Mouse (Mus musculus): ENCODE data around the gene Gipc2. TPM values are rescaled to one million over a fixed set of nuclear protein-coding genes. Genes with fewer than 3 reads are reported as not detected.

The Gipc2 gene
- polyA plus RNA-seq, 1 experiment from 2014 or later, result 45.7 TPM

- no peak overlapping the region for H3K27ac ChIP-seq (ENCODE audit: low read length)
- no peak for ATAC-seq (ENCODE audit: low FRiP score, low TSS enrichment)
- WGBS, result 65% methylated on average over 2 of the region's 2 CpGs
These were observed 5.2 kb upstream of the Gipc2 start for GRCm38 (mm10) chr3:152171236-152171635.

GRCm38 (mm10) chr3:152170407-152170806 lies 4.4 kb upstream of the Gipc2 start:
- H3K36me3 ChIP-seq (ENCODE audit: insufficient read depth, low read length), result no peaks in the 10 kb centered on the region
- no peaks in the 10 kb centered on the region for H3K27me3 ChIP-seq (ENCODE audit: insufficient read depth, low read length)
- no peak overlapping the region for H3K4me3 ChIP-seq (ENCODE audit: low read length)
- no peak; the same call in 1 of the 2 replicates for ATAC-seq (ENCODE audit: low FRiP score, low TSS enrichment)
- 0 out of 2 replicates have a peak overlapping the region, but pooled peaks have one; percentile 34 for H3K27ac ChIP-seq (ENCODE audit: low read length)
- H3K9ac ChIP-seq (replicated peaks; ENCODE audit: low read length), result no peak overlapping the region
- H3K9me3 ChIP-seq (ENCODE audit: low read length), result 0 out of 2 replicates have a peak, but pooled peaks cover 8% of the 10 kb centered on the region
- no peak overlapping the region for H3K4me2 ChIP-seq (replicated peaks; ENCODE audit: low read depth, low read length)
- WGBS, result 30% methylated on average over 1 of the region's 1 CpGs
- peaks cover 18% of the 10 kb centered on the region for H3K4me1 ChIP-seq (ENCODE audit: insufficient read depth, low read length)

More at GRCm38 (mm10) chr3:152171236-152171635, 5.2 kb upstream of the Gipc2 start:
- Histone ChIP-seq H3K36me3 (ENCODE audit: insufficient read depth, low read length) (no peaks in the 10 kb centered on the region), H3K4me2 (replicated peaks; ENCODE audit: low read depth, low read length) (no peak overlapping the region), H3K4me3 (ENCODE audit: low read length) (no peak overlapping the region), H3K4me1 (ENCODE audit: insufficient read depth, low read length) (peaks cover 10% of the 10 kb centered on the region), H3K27me3 (ENCODE audit: insufficient read depth, low read length) (no peaks in the 10 kb centered on the region), H3K9me3 (ENCODE audit: low read length) (0 out of 2 replicates have a peak, but pooled peaks cover 8% of the 10 kb centered on the region), H3K9ac (replicated peaks; ENCODE audit: low read length) (no peak overlapping the region)

GRCm38 (mm10) chr3:152168007-152168406 lies 2.0 kb upstream of the Gipc2 start:
- 93% methylated on average over 10 of the region's 10 CpGs for WGBS
- no peak overlapping the region for H3K4me3 ChIP-seq (ENCODE audit: low read length)
- no peak overlapping the region for H3K9ac ChIP-seq (replicated peaks; ENCODE audit: low read length)
- H3K9me3 ChIP-seq (ENCODE audit: low read length), result 0 out of 2 replicates have a peak, but pooled peaks cover 8% of the 10 kb centered on the region
- no peak for ATAC-seq (ENCODE audit: low FRiP score, low TSS enrichment)
- no peak overlapping the region for H3K27ac ChIP-seq (ENCODE audit: low read length)
- no peak overlapping the region for H3K4me2 ChIP-seq (replicated peaks; ENCODE audit: low read depth, low read length)
- H3K36me3 ChIP-seq (ENCODE audit: insufficient read depth, low read length), result no peaks in the 10 kb centered on the region
- 0 out of 2 replicates have a peak, but pooled peaks cover 3% of the 10 kb centered on the region for H3K27me3 ChIP-seq (ENCODE audit: insufficient read depth, low read length)
- H3K4me1 ChIP-seq (ENCODE audit: insufficient read depth, low read length), result peaks cover 18% of the 10 kb centered on the region

- Histone ChIP-seq H3K27me3 (ENCODE audit: insufficient read depth, low read length) (0 out of 2 replicates have a peak, but pooled peaks cover 3% of the 10 kb centered on the region), H3K4me2 (replicated peaks; ENCODE audit: low read depth, low read length) (peak overlapping the region; percentile 98), H3K4me1 (ENCODE audit: insufficient read depth, low read length) (peaks cover 18% of the 10 kb centered on the region), H3K4me3 (ENCODE audit: low read length) (peak overlapping the region; percentile 34), H3K27ac (ENCODE audit: low read length) (no peak overlapping the region), H3K9me3 (ENCODE audit: low read length) (0 out of 2 replicates have a peak, but pooled peaks cover 8% of the 10 kb centered on the region), H3K9ac (replicated peaks; ENCODE audit: low read length) (peak overlapping the region; percentile 61), H3K36me3 (ENCODE audit: insufficient read depth, low read length) (no peaks in the 10 kb centered on the region)
- 17% methylated on average over 29 of the region's 29 CpGs for WGBS
- no peak for ATAC-seq (ENCODE audit: low FRiP score, low TSS enrichment)
These were observed 845 bp upstream of the Gipc2 start for GRCm38 (mm10) chr3:152166699-152167451.

- peaks cover 18% of the 10 kb centered on the region for H3K4me1 ChIP-seq (ENCODE audit: insufficient read depth, low read length)
- H3K9me3 ChIP-seq (ENCODE audit: low read length), result 0 out of 2 replicates have a peak, but pooled peaks cover 8% of the 10 kb centered on the region
- H3K4me2 ChIP-seq (replicated peaks; ENCODE audit: low read depth, low read length), result peak overlapping the region; percentile 98
- no peaks in the 10 kb centered on the region for H3K36me3 ChIP-seq (ENCODE audit: insufficient read depth, low read length)
- H3K27me3 ChIP-seq (ENCODE audit: insufficient read depth, low read length), result 0 out of 2 replicates have a peak, but pooled peaks cover 3% of the 10 kb centered on the region
- H3K9ac ChIP-seq (replicated peaks; ENCODE audit: low read length), result peak overlapping the region; percentile 70
- ATAC-seq (ENCODE audit: low FRiP score, low TSS enrichment), result peak; percentile 86
- H3K4me3 ChIP-seq (ENCODE audit: low read length), result peak overlapping the region; percentile 61
- WGBS, result 2% methylated on average over 53 of the region's 53 CpGs
- peak overlapping the region; percentile 34; the same call in 1 of the 2 replicates for H3K27ac ChIP-seq (ENCODE audit: low read length)
These were observed 505 bp downstream of the Gipc2 start for GRCm38 (mm10) chr3:152165351-152166098.

- Histone ChIP-seq H3K4me1 (ENCODE audit: insufficient read depth, low read length) (peaks cover 18% of the 10 kb centered on the region), H3K4me3 (ENCODE audit: low read length) (peak overlapping the region; percentile 61), H3K9ac (replicated peaks; ENCODE audit: low read length) (peak overlapping the region; percentile 70), H3K36me3 (ENCODE audit: insufficient read depth, low read length) (no peaks in the 10 kb centered on the region), H3K27me3 (ENCODE audit: insufficient read depth, low read length) (0 out of 2 replicates have a peak, but pooled peaks cover 3% of the 10 kb centered on the region), H3K9me3 (ENCODE audit: low read length) (0 out of 2 replicates have a peak, but pooled peaks cover 8% of the 10 kb centered on the region), H3K27ac (ENCODE audit: low read length) (no peak overlapping the region), H3K4me2 (replicated peaks; ENCODE audit: low read depth, low read length) (peak overlapping the region; percentile 98)
- no peak; the same call in 1 of the 2 replicates for ATAC-seq (ENCODE audit: low FRiP score, low TSS enrichment)
- WGBS, result 28% methylated on average over 9 of the region's 9 CpGs
These were observed 1.0 kb downstream of the Gipc2 start for GRCm38 (mm10) chr3:152165014-152165350.

- Histone ChIP-seq H3K9me3 (ENCODE audit: low read length) (no peaks in the 10 kb centered on the region), H3K4me3 (ENCODE audit: low read length) (no peak overlapping the region), H3K36me3 (ENCODE audit: insufficient read depth, low read length) (no peaks in the 10 kb centered on the region), H3K4me2 (replicated peaks; ENCODE audit: low read depth, low read length) (no peak overlapping the region), H3K27me3 (ENCODE audit: insufficient read depth, low read length) (0 out of 2 replicates have a peak, but pooled peaks cover 3% of the 10 kb centered on the region), H3K4me1 (ENCODE audit: insufficient read depth, low read length) (peaks cover 18% of the 10 kb centered on the region), H3K27ac (ENCODE audit: low read length) (no peak overlapping the region), H3K9ac (replicated peaks; ENCODE audit: low read length) (no peak overlapping the region)
- WGBS, result 72% methylated on average over 8 of the region's 8 CpGs
- no peak for ATAC-seq (ENCODE audit: low FRiP score, low TSS enrichment)
These were observed 2.7 kb downstream of the Gipc2 start for GRCm38 (mm10) chr3:152163320-152163719.

GRCm38 (mm10) chr3:152160607-152161006 lies 5.4 kb downstream of the Gipc2 start:
- no peaks in the 10 kb centered on the region for H3K9me3 ChIP-seq (ENCODE audit: low read length)
- H3K27me3 ChIP-seq (ENCODE audit: insufficient read depth, low read length), result 0 out of 2 replicates have a peak, but pooled peaks cover 3% of the 10 kb centered on the region
- no peak overlapping the region for H3K4me3 ChIP-seq (ENCODE audit: low read length)
- WGBS, result 55% methylated on average over 4 of the region's 4 CpGs
- peaks cover 1% of the 10 kb centered on the region for H3K4me1 ChIP-seq (ENCODE audit: insufficient read depth, low read length)
- H3K4me2 ChIP-seq (replicated peaks; ENCODE audit: low read depth, low read length), result no peak overlapping the region
- no peaks in the 10 kb centered on the region for H3K36me3 ChIP-seq (ENCODE audit: insufficient read depth, low read length)
- no peak overlapping the region for H3K27ac ChIP-seq (ENCODE audit: low read length)
- no peak for ATAC-seq (ENCODE audit: low FRiP score, low TSS enrichment)
- H3K9ac ChIP-seq (replicated peaks; ENCODE audit: low read length), result no peak overlapping the region

- H3K27ac ChIP-seq (ENCODE audit: low read length), result no peak overlapping the region
- no peaks in the 10 kb centered on the region for H3K36me3 ChIP-seq (ENCODE audit: insufficient read depth, low read length)
- no peak overlapping the region for H3K4me3 ChIP-seq (ENCODE audit: low read length)
- H3K9me3 ChIP-seq (ENCODE audit: low read length), result no peaks in the 10 kb centered on the region
- H3K4me2 ChIP-seq (replicated peaks; ENCODE audit: low read depth, low read length), result no peak overlapping the region
- no peaks in the 10 kb centered on the region for H3K4me1 ChIP-seq (ENCODE audit: insufficient read depth, low read length)
- ATAC-seq (ENCODE audit: low FRiP score, low TSS enrichment), result no peak
- no peaks in the 10 kb centered on the region for H3K27me3 ChIP-seq (ENCODE audit: insufficient read depth, low read length)
- H3K9ac ChIP-seq (replicated peaks; ENCODE audit: low read length), result no peak overlapping the region
These were observed 6.7 kb downstream of the Gipc2 start for GRCm38 (mm10) chr3:152159321-152159720.

Data from kidney, embryonic 16.5 days (tissue).